Mouse (Mus musculus) right cerebral cortex, postnatal 4 days (tissue): Measurements from ENCODE around the gene Gm11127.
"Not testable (repeated sequence)": the region's sequence is repeated elsewhere in the genome, so short reads cannot be mapped to it uniquely, and the experiment has no call there.

Source experiments
- DNase-seq: peaks from one replicate; pipeline ENCODE4 v3.0.0-alpha.2; 2022

The Gm11127 gene

DNA sequence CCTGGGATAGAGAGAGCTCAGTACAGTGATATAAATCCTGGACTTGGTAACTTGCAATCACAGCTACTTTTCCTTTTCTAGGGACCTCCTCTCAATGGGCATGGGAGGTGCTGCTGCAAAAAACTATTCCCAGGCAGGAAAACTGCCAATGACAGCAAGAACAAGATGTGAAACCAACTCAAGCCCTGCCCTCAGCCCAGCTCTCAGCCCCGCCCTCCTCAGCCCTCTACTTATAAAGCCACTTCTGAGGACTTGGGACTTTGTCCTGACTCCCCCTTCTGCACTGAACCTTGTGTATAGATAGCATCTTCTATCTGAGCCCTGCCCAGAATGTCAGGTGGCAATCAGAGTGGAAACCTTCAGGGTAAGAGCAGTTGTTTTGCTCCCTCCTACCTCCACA is at the start of gene Gm11127:
TSS of gene Gm11127 (minus strand) at position 10 of the 400 bp plus-strand sequence.
- not testable (repeated sequence) for DNase-seq

DNA sequence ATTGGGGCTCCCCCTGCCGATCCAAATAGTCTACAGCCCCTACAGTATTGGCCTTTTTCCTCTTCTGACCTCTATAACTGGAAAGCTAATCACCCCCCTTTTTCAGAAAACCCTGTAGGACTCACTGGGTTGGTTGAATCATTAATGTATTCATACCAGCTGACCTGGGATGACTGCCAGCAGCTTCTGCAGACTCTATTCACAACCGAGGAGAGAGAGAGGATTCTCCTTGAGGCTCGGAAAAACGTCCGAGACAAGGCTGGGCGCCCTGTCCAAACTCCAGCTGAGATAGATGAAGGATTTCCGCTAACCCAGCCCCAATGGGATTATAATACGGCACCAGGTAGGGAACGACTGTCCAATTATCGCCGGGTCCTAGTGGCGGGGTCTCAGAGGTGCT is 43.9 kb upstream of the Gm11127 start:
- DNase-seq = not testable (repeated sequence)

DNA sequence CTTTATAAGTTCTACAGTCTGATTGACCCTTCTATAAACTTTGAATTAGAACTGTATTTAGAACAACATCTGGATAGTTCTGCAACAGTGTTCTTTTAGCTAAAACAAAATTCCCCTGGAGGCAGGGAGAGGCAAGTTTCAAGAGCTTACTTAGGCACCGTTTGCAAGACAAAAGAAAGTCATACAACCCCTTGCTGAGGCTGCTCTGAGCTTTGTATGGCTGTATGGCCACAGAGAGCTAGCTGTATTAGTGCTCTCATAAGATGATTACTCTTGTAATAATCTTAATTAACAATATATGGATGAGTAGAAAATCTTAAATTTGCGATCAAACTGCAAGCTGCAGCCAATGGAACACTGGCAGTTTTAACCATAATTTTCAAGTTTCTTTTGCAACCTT is 41.4 kb upstream of the Gm11127 start:
- not testable (repeated sequence) for DNase-seq

DNA sequence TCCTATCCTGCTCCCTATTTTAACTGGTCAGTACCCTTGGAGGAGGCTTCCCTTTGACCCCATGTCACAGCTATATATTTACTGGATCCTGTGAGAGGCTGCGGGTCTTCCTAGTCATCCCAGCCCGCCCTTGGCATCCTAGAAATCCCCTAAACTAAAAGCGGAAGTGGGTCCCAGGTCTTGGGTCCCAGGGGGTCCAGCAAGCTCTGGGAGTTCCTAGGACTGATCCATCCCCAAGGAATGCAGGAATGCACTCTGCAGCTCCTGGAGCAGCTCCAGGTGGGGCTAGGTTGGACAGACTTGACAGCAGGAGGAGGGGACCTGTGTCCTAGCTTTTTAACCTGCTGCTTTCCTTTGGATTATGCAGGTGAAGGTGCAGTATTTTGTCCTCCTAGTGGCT is 35.8 kb upstream of the Gm11127 start:
- DNase-seq = no peak

DNA sequence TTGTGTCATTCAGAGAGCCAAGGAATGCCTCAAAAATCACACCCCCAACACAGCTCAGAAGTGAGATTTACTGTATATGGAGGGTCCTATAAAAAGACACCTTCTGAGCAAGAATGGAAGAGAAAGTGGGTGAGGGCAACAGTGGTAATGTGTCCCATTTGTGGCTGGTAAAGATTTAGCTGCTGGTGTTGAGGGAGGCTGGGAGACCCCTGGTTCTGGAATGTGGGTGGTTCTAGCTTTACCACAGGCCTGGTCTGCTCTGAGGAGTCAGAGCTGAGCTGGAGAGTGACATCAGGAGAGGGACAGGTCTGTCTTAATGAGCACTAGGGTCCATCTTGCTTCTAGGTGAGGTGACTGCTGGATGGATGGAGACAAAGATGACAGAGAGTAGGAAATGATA is 34.3 kb upstream of the Gm11127 start:
- not testable (repeated sequence) for DNase-seq

DNA sequence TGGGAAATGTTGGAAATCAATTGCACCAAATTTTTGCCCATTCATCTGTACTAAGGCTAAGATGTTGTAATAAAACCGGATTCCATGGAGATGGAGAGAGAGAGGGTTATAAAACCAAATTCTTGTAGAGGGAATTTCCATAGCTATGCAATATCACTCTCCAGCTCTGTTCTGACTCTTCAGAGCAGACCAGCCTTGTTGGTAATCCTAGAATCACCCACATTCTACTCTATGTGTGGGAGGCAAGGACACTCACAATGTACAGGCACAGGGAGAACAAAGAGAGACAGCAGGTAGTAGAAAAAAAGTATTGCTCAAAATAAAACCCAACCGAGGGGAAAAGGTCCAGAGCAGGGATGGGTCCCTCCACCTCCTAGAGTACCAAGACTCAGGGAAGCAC is 33.8 kb upstream of the Gm11127 start:
- not testable (repeated sequence) for DNase-seq

DNA sequence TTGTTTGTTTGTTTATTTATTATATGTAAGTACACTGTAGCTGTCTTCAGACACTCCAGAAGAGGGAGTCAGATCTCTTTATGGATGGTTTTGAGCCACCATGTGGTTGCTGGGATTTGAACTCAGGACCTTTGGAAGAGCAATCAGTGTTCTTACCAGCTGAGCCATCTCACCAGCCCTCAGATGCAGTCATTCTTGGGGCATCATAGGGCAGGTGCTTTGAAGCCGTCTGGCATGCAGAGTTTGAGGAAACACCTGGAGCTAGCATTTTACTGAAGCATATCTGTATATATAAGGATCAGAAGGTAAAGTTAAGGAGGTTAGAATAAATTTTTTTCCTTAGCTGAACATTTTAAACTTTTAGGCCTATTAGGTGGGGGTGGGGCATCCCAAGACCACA is 27.8 kb upstream of the Gm11127 start:
- DNase-seq = not testable (repeated sequence)

DNA sequence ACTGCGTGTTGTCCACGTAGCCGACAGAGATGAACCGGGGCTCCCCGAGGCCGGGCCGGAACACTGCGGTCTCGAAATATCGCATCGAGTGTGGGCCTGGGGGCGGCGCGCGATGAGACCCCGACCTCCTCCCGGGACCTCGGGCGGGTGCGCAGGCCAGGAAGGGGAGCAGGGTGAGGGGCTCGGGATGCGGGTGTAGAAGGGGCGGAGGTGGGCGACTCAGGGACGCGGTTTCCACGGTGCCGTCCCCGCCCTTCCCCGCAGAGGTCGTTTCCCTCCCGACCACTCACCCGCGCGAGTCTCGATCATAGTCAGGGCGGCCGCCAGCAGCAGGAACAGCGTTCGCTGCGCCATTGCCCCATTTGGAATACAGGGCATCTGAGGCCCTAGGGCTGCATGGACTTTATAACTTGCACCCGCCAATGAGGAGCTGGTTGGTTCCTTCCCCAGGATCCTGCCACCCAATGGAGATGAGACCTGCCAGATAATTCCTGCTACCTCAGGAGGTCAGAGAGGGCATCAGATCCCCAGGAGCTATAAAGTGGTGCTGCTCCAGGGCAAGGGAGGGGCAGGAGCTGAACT is 25.8 kb upstream of the Gm11127 start:
- DNase-seq = no peak

DNA sequence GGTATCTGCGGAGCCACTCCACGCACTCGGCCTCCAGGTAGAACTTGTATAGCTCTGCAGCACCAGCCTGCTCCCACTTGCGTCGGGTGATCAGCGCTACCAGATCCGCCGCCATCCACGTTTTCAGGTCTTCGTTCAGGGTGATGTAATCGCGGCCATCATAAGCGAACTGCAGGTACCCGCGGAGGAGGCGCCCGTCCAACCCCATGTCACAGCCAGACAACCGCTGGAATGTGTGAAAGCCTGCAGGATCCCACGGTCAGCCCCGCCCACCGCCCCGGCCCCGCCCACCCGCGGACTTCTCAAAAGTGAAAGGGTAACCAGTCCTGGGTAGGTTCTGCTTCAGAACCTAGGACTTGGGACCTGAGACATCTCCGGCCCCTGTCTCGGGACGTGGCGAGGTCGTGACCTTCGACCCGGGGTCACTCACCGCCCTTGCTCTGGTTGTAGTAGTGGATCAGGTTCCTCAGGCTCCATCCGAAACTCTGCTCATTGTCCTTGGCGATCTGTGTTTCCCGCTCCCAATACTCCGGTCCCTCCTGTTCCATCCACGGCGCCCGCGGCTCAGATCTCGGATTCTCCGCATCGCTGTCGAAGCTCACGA is 25.2 kb upstream of the Gm11127 start:
- DNase-seq = peak; percentile 39

DNA sequence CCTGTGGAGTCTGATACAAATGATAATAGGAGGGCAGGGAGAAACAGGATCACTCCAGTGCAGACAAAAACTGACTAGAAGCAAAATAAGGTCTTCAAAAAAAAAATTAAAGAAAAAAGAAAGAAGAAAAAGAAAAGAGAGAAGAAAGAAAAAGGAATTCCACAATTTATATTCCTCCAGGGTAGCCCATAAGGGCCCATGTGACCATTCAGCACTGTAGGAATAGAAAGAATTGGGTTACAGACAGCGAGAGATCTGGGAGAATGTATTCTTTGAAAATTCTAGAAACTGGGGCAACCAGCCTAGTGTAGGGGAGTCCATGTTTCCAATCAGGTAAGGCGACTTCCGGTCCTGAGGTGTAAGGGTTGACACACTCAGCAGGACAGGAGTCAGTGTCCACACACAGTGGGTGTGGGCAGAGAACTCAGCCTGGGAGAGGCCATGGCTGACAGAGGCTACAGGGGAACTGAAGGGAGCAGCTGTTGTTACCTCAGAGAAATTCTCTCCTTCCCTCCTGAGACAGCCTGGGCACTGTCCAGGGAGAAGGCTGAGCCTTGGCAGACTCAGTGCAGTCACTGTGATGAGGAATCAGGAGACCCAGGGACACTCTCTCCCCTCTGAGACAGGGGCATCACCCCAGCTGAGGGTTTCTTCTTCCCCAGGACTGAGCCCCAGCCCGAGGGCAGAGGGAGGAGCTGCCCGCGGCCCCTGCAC is 24.5 kb upstream of the Gm11127 start:
- DNase-seq = not testable (repeated sequence)

DNA sequence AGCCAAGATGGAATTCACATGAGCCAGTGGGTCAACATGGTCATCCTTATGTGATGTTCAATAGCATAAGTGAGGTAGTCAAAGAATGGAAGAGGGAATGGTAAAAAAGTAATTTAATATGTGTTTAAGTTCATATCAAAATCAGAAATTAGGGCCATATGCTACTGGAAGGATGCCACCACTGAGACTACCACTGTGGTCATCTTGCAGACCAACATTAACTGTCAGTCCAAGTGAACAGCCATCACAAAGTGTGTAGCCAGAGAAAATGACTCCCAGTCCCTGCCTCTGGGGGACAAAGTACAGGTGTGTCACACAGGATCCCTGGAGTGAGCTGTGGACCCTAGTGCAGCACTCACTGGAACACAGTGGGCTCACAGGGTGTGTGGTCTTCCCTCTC is 23.7 kb upstream of the Gm11127 start:
- DNase-seq = not testable (repeated sequence)

DNA sequence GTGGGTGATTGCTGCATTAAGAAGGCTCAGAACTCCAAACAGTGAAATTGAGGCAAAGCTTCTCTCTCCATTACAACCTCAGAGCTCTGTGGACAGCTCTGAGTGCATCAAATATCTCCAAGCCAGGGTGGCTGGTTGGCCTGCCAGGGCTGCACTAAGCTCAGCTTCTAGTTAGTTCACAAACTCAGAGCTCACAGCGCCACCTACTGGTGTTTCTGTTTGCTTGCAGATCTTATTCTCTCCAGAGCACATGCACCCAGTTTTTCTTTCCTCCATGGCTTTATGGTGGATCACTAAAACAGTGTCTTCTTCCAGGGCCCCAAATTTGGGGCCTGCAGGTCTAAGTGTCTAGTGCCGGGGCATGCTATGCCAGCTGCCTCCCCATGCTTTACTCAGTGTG is 2.7 kb upstream of the Gm11127 start:
- peak; percentile 98 for DNase-seq

DNA sequence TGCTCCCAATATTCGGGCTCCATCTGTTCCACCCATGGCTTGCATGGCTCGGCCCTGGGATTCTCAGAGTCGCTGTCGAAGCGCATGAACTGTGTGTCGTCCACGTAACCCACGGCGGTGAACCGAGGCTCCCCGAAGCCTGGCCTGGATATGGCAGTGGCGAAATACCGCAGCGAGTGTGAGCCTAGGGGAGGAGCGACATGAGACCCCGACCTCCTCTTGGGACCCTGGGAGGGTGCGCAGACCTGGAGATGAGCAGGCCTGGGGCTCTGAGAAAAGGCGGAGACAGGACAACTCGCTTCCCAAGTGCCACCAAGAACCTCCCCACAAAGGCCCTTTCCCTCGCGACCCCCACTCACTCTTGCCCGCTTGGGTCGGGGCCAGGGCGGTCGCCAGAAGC is 244 bp downstream of the Gm11127 start:
- not testable (repeated sequence) for DNase-seq

DNA sequence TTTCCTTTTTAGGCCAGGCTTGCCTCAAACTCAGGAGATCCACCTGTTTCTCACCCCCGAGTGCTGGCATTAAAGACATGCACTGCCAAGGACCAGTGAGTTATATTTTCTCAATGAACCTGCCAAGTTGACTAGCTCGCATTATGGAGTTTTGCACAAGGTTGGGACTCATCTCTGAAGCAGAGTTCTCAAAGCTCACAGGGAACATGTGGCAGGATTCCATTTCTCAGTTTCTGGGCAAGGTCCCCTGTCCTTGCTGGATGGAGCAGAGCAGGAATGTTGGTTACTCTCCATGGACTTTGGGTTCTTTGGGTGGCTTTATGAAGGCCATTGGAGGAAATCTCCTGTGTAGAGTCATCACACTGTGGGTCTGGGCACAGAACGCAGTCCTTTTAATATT is 14.9 kb downstream of the Gm11127 start:
- no peak for DNase-seq

DNA sequence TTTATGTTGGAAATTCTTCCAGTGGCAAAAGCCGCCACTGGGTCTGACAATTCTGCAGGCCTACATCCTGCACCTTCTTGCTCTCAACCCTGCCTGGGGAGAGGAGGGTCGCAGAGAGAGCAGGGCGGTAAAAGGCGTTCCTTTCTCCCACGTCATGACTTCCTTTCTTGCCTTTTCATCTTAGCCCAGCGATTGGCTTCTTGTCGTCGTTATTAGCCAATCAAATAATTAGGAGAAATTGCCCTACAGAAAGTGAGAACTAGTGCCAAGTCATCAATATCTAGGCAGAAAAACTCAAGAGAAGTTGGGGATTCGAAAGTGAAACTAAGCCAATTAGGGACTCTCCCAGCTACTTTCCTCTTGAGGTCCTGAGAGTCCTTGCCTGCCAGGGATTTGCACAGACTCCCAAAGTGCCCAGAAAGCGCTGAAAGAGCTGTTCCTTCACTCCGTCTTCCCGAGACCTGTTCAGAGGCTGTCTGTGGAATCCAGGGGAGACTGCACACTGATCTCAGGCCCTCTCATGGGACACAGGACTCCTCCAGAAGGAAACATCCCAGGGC is 15.5 kb downstream of the Gm11127 start, which contains the start of the genes H2-T22 and Gm6034:
TSS of gene H2-T22 (minus strand) at position 138 of the 560 bp plus-strand sequence.
TSS of gene Gm6034 (plus strand) at position 352 of the 560 bp plus-strand sequence.
- DNase-seq = not testable (repeated sequence)

DNA sequence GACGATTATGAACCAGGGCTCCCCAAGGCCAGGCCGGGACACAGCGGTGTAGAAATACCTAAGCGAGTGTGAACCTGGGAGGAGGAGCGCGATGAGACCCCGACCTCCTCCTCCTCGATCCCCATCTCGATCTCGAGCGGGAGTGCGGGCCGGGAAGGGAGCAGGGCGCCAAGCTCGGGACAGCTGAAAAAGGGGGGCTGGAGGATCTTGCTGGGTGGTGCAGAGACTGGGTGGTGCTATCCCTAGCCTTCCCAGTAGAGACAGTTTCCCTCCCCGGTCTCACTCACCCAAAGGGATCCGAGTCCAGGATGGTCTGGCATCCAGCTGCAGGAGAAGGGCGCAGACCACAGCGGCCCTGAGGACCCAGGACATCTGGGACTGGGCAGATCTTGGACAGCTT is 16.1 kb downstream of the Gm11127 start:
- DNase-seq = not testable (repeated sequence)

DNA sequence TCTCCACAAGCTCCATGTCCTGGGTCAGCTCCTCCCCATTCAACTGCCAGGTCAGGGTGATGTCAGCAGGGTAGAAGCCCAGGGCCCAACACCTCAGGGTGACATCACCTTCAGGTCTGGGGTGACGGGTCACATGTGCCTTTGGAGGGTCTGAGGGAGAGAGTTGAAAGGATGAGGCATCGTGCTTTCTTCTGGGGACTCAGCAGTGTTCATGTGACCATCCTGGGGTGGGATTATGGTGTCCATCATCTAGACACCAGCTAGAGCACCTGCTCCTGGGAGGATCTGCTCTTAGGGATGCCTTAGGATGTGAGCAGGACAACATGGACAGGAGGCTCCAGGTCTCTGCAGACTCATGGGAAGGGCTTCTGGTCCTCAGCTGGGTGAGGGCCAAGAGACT is 17.6 kb downstream of the Gm11127 start:
- not testable (repeated sequence) for DNase-seq

DNA sequence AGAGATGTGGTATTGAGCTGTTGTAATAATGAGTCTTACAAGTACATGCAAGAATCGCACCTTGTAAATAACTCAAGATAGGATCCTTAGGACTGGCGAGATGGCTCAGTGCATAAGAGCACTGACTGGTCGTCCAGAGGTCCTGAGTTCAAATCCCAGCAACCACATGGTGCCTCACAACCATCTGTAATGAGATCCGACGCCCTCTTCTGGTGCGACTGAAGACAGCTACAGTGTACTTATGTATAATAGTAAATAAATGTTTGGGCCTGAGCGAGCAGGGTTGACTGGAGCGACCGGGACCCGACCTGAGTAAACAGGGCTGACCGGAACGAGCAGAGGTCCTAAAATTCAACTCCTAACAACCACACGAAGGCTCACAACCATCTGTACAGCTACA is 22.0 kb downstream of the Gm11127 start:
- DNase-seq = not testable (repeated sequence)

DNA sequence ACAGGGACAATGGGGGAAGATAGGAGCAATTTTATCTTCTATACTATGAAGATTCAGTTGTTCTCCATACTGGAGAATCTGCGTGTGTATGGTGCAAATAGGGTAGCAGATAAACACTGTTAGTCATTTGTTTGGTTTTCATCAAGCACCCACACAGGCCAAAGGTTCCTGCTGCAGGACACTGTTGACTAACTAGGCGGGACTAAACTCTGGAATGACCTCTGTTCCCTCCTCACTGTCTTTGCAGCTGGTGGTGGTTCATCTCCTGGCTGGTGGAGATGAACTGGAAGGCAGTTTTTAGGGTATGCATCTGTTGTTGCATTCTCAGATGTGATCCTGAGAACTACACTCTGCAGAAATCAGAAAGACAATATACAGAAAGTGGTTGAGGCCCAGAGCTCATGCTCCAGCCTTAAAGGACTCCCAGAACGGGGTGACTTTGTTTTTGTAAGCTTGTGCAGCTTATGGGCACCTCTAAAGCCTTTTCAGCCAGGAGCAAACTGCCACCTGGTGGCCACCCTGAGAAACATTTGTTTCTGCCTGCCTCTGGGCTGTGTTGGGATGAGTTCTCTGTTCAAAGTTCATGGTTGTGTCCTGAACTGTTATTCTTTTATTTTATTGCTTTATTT is 23.0 kb downstream of the Gm11127 start:
- DNase-seq = peak; percentile 39

DNA sequence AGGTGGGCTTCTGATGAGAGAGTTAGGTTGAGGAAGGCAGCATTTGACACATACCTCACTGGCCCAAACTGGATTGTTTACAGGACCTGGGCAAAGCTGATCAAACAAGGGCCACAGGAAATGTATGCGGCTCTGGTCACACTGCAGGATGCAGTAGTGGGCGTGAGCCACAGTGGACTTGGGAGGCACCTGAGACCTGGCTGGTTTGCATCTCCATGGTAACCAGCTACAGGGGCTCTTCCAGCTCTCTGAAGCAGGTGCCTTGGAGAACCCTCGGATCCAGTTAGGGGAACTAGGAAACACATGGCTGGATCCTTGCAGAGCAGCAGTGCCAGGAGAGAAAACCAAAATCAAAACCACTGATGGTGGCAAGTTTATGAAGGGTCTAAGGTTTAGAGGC is 23.6 kb downstream of the Gm11127 start:
- DNase-seq = not testable (repeated sequence)

DNA sequence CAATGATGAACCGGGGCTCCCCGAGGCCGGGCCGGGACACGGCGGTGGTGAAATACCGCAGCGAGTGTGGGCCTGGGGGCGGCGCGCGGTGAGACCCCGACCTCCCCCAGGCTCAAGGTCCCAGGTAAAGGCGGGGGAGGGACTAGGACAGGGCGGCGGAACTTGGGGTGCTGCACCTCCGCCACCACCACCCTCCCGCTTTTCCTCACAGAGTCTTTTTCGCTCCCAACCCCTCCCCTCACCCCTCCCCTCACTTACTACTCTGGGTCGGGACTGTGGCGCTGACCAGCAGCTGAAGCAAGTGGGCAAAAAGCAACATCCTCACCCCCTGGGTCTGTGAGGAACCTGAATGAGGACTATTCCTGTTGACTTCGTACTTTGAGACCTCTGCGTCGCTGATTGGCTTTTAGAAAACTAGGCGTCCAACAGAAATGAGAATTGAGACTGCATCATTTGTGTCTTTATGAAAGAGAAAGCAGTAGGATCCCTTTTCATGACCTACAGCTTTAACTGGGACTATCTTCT is 25.8 kb downstream of the Gm11127 start, which contains the start of gene H2-T23:
TSS of gene H2-T23 (minus strand) at position 505 of the 525 bp plus-strand sequence.
- DNase-seq = not testable (repeated sequence)

DNA sequence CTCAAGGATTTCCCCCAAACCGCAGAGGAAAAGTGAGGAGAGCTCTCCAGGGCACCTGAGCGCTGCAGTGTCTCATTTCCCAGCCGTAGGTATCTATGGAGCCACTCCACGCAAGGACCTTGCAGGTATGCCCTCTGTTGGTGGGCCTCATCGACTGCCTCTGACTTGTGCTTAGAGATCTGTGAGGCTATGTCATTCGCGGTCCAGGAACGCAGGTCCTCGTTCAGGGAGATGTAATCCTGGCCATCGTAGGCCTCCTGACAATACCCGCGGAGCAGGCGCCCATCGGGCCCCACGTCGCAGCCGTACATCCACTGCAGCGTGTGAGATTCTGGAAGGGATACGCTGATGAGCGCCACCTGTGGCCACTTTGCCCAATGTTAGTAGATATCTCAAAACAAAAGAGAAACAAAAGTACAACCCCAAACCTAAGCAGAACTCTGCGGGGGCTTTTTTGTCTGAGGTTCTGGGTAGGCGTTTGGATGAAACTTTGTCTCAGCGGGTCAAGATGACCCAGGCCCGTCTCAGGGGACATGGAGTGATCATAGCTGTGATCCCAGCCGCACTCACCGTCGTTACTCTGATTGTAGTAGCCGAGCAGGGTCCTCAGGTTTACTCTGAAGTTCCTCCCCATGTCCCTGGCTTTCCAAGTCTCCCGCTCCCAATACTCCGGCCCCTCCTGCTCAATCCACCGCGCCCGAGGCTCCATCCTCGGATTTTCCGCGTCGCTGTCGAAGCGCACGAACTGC is 26.4 kb downstream of the Gm11127 start:
- DNase-seq = peak; percentile 31
